Mouse (Mus musculus): ENCODE measurements around the gene Lgals3.
"Not testable (repeated sequence)": the region's sequence is repeated elsewhere in the genome, so short reads cannot be mapped to it uniquely, and the experiment has no call there.

Lgals3 gene

DNA sequence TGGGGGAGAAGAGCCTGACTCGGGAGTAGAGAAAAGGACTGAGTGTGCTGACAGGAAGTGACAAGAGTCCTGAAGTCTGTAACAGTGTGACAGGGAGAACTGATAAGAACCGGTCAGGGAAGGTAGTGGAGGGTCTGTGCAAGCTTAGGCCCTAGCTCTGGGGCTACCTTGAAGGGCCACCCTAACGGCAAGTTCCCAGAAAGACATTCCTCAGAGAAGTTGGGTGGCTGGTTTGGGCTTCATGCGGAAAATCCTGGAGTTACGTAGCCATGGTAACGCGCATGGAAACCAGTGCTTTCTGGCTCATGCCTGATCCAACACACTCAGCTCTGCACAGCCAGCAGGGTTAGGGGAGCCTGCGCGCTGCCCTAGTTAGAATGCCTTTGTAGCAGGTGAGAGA, at the start of gene Lgals3:
Lgals3 (plus strand) TSS at position 291 of the 400 bp plus-strand sequence.
- DNase-seq (ENCODE audit: low spot score) = peak; percentile 73

DNA sequence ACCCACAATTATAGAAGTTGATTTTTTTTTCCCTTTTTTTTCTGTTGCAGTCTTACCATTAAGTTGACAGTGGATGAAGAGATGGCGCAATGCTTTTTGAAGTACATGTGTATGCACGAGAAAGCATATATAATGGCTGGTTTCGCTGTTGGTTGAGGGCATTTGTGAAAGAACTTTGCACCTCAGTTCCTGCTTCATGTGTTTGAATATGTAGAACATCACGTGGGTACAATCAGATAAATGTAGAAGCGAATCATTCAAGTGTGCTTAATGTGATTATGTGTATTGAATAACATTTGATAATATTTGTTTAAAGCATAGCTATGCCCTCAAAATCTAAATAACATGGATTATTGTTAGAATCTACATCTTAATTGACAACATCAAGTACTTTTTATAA, 48.2 kb upstream of the Lgals3 start:
- DNase-seq (ENCODE audit: low spot score) = no peak

DNA sequence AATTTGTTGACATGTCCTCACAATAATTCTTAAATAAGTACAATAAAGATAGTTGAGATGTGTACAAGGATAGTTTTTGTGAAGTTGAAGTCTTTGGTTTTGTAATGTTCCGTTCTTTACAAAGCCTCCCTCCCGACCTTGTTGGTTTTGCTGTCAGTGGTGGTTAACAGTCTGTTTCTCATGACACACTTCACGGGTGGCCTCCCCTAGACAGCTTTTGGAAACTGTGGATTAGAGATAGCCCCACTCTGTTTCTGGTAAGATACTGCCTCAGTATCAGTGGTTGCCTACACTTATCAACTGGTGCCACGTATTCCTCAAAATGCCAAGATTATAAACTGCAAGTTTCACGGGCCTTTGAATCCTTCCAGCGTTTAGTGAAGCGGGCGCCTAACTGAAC, 46.0 kb upstream of the Lgals3 start:
- DNase-seq (ENCODE audit: low spot score) = not testable (repeated sequence)

DNA sequence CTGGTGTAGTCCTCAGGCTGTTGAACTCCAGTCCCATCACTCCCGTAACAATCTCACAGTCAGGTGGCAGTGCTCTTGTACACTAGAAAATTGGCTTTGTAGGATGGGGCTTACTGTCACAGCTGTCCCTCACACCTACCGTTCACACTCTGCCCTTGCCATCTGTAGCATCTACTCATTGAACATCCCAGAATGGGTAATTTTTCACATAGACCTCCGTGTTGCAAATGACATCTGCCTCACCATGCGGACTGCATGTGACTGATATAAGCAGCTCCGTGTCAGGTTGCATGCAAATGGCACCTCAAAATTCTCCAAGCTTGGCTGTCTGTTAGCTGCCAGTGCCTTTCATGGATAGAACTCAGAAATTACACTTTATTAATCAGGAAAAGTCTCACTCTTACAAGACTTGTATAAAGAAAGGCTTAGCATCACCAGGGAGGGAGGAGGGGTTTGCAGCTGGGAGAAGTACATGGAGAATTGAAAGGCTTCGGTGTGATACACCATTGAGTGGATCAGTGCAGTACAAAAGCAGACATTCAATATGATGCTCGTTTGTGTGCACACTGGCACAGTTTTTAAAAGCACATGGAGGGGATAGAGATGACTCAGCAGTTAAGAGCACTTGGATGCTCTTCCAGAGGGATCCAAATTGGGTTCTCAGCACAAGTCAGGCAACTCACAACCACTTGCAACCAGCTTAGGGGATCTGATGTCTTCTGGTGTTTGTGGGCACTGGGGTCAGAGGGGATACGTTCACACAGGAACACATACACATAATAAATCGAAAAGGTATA, 41.4 kb upstream of the Lgals3 start:
- DNase-seq (ENCODE audit: low spot score) = no peak

DNA sequence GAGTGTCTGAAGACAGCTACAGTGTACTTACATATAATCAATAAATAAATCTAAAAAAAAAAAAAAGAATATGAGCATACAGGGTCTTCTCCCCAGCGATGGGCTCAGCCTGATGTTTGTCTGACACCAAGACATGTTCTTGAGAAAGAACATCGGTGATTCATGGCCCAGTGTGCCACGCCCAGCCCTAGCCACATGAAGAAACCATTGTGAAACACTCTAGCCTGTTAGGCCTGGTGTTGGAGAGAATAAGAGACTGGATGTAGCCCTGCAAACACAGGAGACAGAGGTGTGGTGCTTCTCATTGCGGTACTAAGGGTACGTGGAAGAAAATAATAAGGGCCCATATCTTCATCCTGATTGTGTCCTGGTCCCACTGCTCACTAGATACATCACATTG, 40.2 kb upstream of the Lgals3 start:
- no peak for DNase-seq (ENCODE audit: low spot score)

DNA sequence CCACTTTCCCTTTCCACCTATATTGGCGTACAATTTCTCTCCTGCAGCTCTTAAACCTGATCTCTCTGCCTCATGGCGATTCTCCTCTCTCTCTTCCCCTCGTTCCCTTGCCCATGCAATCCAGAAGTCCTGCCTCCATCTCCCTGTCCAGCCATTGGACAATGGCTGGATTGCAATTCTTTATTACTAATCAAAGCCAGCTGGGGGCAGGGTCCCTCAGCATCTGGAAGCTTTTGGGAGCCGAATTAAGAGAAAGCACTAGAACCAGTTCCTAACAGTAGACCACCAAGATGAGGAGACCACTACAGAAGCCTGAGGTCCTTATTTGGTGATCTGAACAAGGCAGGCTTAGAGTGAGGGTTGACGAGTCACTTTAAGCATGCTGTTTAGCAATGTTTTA, 35.6 kb upstream of the Lgals3 start:
- peak; percentile 29 for DNase-seq (ENCODE audit: low spot score)

DNA sequence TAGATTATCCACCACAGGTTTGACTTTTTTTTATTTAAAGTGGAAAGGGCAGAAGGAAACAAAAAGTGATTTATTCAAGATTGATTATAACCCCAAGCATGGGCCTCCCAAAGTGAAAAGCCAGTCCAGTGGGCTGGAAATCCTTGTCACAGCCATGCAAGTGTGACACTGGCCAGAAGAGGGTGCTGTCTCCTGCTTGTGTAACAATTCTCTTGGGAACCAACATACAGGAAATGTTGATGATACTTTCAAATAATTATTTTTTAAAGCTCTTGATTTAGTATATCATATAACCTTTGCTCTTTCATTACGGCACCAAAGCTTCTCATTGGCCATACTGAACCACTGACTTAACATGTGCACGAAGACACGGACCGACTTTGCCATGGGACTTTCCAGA, 32.7 kb upstream of the Lgals3 start:
- peak; percentile 70 for DNase-seq (ENCODE audit: low spot score)

DNA sequence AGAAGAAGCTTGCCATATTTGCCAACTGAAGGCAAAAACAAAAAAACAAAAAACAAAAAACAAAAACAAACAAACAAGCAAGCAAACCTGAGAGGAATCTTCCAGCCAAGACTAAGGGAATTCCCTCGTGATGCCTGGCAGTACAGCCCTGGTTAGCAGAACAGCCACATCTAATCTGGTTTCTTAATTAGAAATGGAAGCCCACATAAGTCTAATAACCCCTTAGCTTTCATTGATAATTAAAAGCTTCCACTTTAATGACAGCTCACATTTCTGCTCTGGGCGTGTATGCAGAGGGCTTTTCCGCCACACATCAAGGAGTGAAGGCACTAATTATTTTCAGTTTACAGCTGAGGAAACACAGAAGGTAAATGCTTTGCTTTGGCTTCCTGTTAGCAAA, 32.3 kb upstream of the Lgals3 start:
- no peak for DNase-seq (ENCODE audit: low spot score)

DNA sequence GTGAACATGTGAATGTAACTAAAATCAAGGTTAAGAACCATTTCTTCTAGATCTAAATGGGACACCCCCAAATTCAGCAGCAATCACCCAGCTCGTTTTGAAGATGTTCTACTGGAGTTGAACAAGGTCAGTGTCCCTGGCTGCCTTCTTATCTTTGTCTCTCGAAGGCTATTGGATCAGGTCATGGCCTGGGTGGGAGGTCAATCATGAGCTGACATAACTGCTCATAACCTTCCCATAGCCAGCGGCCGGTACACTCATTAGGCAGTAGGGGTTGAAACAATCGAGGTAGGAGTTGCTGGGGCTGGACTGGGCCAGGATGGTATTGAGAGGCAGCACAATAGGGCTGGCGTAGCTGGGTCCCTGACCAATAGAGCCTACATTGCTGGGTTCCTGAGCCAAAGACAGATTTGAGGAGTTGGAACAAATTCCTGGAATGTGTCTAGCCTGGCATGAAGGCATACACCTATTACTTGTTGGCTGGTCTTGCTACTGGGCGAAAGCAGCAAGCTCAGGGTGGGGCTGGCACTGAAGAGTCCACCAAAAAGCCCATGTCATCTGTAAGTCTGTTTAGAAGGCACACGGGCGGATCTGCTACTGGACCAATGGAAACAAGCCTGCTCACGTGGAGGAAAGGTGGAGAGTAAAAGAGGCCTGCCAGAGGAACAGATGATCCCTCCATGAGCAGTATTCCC, 27.2 kb upstream of the Lgals3 start:
- no peak for DNase-seq (ENCODE audit: low spot score)

DNA sequence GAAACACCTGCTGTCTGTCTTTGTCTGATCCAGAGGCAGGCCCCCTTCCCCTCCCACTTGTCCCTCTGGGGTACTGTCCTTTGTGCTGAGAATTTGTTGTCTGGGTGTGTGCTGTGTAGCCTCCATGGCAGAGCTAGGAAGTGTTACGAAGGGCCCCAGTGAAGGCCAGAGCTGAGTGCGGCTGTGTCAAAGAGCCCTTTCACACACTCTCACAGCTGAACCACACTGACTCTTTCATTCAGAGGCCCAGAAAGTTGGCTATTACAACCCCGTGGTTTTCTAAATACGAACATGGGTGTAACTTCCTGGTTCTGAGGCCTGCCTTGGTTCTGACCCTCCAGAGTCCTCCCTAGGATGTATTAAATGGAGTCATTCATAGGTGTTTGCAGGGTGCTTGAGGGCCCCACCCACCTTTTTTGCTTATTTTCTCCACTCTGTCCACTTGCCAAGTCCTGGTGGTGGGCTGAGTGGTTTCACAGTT, 25.7 kb upstream of the Lgals3 start:
- no peak for DNase-seq (ENCODE audit: low spot score)

DNA sequence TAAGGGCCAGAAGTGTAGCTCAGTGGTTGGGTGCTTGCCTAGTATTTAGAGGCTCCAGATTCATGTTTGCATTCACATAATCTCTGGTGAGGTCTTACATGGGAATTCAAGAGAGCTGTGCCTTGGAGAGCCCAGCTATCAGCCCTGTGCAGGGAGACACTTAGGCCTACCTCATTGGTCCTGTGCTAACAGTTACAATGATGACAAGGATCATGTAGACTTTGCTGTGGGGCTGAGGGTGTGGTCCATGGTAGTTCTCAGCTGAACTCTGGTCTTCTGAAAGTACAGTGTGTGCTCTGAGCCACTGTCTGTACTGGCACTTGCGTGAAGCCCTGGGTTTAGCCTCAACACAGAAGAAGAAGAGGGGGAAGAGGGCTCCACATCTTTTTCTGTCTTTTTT, 20.8 kb upstream of the Lgals3 start:
- DNase-seq (ENCODE audit: low spot score) = no peak

DNA sequence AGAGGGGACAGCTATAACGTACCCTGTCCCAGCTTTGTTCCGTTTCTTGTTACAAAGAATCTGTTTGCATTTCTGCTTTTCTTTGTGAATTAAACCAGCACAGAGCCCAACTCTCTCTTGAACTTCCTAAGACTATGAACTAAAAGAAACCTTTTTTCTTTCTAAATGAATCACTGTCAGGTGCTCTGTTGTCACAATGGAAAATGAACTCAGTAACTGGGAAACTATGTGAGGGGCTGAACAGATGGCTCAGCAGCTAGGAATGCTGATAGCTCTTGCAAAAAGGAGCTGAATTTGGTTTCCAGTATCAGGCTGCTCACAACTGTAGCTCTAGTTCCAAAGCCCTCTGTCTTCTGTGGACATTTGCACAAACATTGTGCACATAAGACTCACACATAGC, 16.6 kb upstream of the Lgals3 start:
- no peak for DNase-seq (ENCODE audit: low spot score)

DNA sequence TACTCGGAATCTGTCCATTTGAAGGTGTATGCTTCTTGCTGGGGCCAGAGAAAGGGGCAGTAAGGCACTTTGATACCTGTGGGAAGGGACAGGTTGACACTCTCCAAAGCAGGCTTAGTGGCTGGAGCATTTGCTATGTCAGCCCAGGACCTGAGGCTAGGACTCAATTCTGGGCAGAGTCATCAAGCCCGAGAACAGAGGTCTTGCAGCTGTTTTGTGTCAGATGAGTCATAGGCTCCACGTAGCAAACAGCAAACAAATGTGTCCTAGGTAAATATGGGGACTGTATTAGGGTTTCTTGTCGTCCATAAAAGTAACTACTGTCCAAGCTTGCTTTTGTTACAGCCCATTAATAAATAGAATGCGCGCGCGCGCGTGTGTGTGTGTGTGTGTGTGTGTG, 15.3 kb upstream of the Lgals3 start:
- no peak for DNase-seq (ENCODE audit: low spot score)

DNA sequence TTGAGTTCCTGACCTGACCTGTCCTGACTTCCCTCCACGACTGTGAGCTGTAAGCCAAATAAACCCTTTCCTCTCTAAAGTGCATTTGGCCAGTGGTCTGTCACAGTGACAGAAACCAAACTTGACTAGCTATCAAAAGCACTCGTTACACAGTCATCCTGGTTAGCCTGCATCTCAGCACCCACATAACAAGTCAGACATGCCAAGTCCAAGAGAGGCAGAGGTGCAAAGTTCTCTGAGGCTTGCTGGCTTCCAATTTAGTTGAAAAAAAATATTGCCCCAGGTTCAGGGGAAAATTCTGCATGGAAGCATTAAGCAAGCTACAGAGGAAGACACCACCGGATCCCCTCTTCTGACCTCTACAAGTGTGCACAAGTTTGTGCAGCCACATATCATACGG, 14.3 kb upstream of the Lgals3 start:
- no peak for DNase-seq (ENCODE audit: low spot score)

DNA sequence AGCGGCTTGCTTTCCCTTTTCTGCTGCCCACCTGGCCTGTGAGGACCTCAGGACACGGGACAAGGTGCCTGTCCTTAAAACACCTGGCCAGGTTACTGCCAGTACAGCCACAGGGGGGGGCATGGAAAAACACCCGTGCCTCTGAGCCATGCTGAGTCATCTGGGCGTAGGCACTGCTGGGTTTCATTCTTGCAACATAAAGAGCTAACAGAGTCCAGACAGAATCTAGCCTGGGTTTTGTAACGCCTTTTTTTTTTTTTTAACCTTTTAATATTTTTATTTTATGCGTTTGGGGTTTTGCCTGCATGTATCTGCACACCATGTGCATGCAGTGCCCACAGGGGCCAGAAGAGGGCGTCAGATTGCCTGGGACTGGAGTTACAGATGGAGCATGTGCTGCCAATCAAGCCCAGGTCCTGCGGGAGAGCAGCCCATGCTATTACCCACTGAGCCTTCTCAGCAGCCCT, 13.4 kb upstream of the Lgals3 start:
- no peak for DNase-seq (ENCODE audit: low spot score)

DNA sequence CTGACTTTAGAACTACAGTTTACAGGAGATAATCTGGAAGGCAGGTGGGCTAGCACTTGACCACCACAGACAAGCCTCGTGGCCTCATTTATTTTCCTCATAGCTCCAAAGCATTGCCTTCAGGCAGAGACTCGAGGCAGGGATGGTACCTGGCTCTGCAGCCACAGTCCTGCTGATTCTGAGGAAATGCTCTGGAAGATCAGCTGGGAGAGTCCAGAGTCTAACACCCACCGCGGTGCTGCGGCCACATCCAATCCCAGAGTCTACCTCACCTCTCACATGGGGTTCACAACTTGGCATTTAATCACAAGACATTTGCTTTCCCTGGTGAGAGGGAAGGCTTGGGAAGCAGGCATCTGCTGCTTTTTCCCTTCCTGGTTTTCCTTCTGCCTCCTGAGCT, 12.6 kb upstream of the Lgals3 start:
- DNase-seq (ENCODE audit: low spot score) = no peak

DNA sequence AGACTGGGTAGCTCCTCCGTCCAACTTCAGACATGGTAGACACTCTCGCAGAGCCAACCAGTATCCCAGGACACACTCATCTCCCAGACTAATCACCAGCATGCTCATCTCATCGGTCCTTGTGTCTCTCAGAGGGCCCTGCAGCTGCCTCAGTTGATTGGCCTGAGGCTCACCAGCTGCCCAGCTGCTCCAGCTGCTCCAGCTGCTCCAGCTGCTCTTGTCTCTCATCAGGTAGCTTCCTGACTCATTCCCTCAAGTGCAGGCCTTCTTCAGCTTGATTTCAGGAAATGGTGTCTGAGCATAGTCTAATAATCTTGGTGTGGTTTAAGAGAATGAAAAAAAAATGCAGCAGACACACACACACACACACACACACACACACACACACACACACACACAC, 10.9 kb upstream of the Lgals3 start:
- DNase-seq (ENCODE audit: low spot score) = no peak

DNA sequence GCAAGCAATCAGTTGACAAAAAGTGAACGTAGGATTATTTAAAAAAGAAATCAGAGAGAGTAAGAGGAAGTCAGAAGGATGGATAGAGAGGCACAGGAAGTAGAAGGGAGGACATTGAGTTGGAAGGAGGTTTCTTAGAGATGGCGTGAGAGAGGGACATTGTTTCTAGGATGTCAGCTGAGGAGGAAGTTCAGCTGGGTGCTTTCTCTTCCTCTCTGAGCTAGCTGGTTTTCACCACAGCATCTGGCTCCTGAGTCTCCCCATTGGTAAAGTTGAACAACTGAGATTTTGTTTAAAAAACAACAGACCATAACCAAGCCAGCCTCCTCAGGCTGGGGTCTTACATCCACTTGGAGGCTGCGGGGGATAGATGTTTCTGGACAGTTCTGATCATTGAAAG, 7.9 kb upstream of the Lgals3 start:
- DNase-seq (ENCODE audit: low spot score) = no peak

DNA sequence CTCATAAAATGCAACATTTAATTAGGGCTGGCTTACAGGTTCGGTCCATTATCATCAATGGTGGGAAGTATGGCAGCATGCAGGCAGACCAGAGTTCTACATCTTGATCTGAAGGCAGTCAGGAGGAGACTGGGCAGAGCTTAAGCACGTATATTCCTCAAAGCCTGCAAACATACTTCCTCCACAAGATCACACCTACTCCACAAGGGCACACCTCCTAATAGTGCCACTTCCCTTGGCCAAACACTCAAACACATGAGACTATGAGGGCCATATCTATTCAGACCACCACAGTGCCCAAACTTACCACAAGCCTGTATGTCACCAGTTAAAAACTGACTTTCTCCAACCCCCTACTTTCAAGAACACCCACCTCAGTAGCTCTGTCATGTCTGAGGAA, 6.1 kb upstream of the Lgals3 start:
- no peak for DNase-seq (ENCODE audit: low spot score)

DNA sequence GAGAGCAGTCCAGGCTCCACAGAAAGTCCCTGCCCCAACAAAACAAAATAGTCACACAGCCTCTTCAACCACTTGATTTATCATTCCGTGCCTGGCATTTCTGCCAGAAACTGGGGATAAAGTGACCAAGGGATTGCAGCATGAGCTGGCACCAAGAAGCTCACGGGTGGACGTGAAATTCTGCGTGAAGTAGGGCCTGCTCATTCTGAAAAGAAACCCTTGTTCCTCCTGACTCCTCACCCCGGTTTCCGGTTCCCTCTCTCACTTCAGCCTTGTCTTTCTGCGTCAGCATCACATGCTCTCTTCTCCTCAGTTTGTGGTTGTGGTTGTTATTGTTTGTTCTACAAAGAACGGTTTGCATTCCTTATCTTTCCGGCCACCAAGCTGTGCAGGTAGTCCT, 5.7 kb upstream of the Lgals3 start:
- no peak for DNase-seq (ENCODE audit: low spot score)

DNA sequence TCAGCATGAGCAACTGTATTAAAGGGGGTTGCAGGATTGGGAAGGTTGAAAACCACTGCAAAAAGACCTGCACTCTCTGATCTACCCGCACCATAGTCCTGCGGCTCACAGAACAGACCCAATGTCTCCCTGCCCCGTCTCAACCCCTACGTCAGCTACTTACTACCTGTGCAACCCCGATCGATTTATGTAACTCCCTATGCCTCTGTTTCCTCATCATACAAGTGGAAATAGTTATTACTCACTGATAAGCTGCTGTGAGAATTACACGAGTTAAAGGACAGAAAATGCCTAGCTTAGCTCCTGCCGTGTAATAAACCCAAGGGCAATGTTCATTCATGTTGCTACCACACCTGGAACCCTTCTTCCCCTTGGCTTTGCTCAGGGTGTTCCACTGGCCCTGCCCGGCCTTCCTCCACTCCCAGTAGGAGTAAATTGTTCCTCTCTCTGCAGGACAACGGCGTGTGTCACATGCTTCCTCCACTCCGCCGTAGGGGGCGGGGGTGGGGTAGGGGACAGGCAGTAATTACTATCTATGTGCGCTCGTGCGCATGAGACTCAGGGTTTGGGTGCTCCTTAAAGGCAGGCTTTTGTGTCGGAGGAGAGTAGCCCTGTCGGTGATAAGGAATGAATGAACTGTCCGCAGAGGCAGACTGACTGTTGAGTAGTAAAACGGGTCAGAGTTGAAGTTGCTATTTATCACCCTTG, 2.7 kb upstream of the Lgals3 start:
- DNase-seq (ENCODE audit: low spot score) = peak; percentile 39

DNA sequence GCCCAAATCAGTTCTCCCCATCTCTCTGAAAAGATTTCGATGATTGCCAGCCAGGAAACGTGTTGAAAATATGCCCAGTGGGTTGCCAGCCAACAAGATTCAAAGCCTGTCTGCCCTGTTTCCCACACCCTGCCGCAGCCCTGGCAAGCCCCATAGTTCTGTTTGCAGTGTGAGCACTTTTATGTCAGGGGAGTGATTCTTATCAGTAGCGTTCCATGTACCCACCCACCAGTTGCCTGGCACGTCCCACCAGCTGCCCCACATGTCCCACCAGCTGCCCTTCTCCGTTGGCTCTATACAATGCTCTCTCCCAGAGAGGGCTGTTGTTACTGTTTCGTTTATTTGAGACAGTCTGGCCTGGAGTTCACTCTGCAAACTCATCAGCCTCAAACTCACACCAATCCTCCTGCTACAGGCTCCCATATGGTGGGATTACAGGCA, 650 bp upstream of the Lgals3 start:
- DNase-seq (ENCODE audit: low spot score) = no peak

DNA sequence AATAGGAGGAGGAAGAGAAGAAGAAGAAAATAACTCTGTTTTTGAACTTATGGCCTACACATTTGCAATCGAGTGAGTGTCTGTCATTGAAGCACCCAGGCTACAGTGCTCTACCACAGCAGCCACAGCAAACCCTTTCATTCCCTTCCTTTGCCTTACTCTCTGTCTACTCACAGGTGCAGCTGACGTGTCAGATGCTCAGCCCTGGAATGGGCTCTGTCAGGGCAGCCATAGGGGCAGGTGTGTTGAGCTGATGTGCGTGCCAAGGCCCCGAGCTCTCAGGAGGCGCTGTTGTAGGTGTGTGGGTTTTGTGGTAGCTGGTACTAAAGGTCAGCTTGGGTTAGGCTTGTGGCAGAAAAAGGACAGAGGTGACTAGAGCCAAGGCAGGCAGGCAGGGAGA, 2.2 kb downstream of the Lgals3 start:
- no peak for DNase-seq (ENCODE audit: low spot score)
